Mouse (Mus musculus) layer of hippocampus, adult 6 months (tissue): ENCODE data around the gene Ufl1. TPM values are rescaled to one million over a fixed set of nuclear protein-coding genes. Genes with fewer than 3 reads are reported as not detected.

Experiments
- long read RNA-seq, 2 experiments: library from polyadenylated mRNA; unstranded; transcript quantifications; one replicate each; pipeline ENCODE4 v2.0.0; 2019 to 2020
- polyA plus RNA-seq: library from polyadenylated mRNA; unstranded; fragments of <200 nt; fragmentation: Nextera tagmentation; gene quantifications from 2 replicates; pipeline ENCODE4 v1.2.3, GENCODE M21; 2021

Ufl1 gene
- polyA plus RNA-seq, result 35.4 and 48.9 TPM in 2 replicates
- long read RNA-seq, experiment 1, full-length matches to known transcripts, result 5 of 61 reads
- long read RNA-seq, experiment 1, partial matches to known transcripts, result 45 of 61 reads
- long read RNA-seq, experiment 1, other reads (novel, unspliced or antisense), result 11 of 61 reads
- long read RNA-seq, experiment 2, full-length matches to known transcripts, result 69 of 168 reads
- long read RNA-seq, experiment 2, partial matches to known transcripts, result 47 of 168 reads
- long read RNA-seq, experiment 2, other reads (novel, unspliced or antisense), result 52 of 168 reads

DNA sequence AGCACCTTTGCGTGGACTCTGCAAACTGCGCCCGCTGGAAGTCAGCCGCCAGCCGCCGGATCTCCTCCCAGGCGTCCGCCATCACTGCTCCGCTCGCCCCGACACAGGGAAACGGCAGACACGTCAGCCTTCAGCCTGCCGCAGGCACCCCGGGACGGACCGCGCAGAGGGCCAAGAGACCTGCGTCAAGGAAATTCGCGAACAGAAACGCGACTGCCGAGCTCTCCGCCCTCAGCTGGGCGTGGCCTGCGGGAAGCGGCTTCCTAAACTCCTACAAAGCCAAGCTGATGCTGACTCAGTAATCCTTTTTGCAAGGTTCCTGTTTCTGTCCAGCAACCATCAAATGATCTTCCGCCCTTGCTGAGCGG lies at the start of gene Ufl1:
Ufl1 (minus strand) TSS at position 151 of the 368 bp plus-strand sequence.

DNA sequence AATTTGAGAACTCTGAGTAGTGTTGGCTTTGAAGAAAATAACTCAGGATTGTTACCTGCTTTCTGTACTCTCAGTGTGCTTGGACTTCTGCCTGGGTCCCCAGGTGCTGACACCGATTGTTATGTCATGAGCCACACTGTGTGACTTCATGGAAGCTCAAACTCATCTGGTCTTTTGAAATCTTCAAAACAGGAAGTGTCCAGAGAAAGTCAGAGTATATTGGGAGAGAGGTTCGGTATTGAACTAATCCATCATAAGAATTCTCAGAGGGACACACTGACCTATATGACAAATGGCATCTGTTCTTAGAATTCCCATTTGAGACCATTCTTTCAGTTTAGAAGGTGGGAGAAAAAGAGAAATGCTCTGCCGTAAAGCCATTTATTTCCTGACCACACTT lies 38.8 kb downstream of the Ufl1 start, which contains the start of gene Fhl5:
Fhl5 (minus strand) TSS at position 101 of the 400 bp plus-strand sequence.

Other genes with a start within 250 kb of the Ufl1 start
- not detected in 2 replicates for gene Fhl5, start 38.9 kb downstream of the Ufl1 start, polyA plus RNA-seq